Mouse (Mus musculus): Measurements from ENCODE around the gene Dmrtc1b.
"Not testable (repeated sequence)": the region's sequence is repeated elsewhere in the genome, so short reads cannot be mapped to it uniquely, and the experiment has no call there.

DNA sequence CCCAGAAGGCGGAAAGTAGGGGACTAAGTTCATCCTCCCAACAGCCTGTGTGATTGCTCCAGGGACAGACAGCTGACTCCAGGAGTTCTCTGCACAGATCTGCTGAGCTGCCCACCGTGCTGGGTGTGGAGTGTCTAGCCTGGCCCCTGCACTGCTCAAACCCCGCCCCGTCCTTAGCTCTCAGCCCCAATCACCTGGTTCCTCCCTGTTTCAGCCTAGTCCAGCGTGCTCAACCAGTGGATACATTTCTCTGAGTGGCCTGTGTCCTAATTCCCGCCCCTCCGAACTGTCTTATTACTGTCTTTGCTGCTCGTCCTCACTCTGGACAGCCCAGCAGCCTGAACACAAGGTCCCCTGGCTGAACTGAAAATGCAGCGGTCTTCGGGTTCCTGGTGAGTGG is at the start of gene Dmrtc1b, which contains the start of gene Gm9112:
- TF ChIP-seq CTCF, POLR2A (IDR thresholded peaks at IDR 0.05; ENCODE audit: insufficient read depth, low read depth, low read length): not testable (repeated sequence)

Measured in olfactory bulb, adult 2 months (tissue).